Mouse (Mus musculus): ENCODE measurements around the gene Psmd11.

GRCm38 (mm10) chr11:80494852-80495251, 66.4 kb downstream of the Psmd11 start:
- TF ChIP-seq POLR2A (IDR thresholded peaks at IDR 0.05; ENCODE audit: insufficient read depth, low read depth, low read length) = no peak
- TF ChIP-seq CTCF (IDR thresholded peaks at IDR 0.05) = no peak
- no peak for TF ChIP-seq EP300 (IDR thresholded peaks at IDR 0.05; ENCODE audit: insufficient read depth, low read depth, low read length)
